Mouse (Mus musculus) cerebellum, adult 2 months (tissue): ENCODE data around the gene Tbc1d1.

Source experiments
- CTCF ChIP-seq: fragments of 200-500 bp; IDR thresholded peaks from 2 replicates; pipeline ENCODE4 v1.5.1; 2011; ENCODE audit warnings: low read depth, mild to moderate bottlenecking, control low read depth, low read length, moderate library complexity, borderline replicate concordance; ENCODE audit not compliant: insufficient read depth
- POLR2A ChIP-seq: fragments of 200-500 bp; IDR thresholded peaks from 2 replicates; pipeline ENCODE4 v1.6.1; 2011; ENCODE audit warnings: low read length, control low read depth, borderline replicate concordance; ENCODE audit not compliant: insufficient read depth

- no peak for TF ChIP-seq CTCF
- TF ChIP-seq POLR2A, result no peak
Observed at GRCm38 (mm10) chr5:64196866-64197321, 40.8 kb downstream of the Tbc1d1 start.
